Mouse (Mus musculus) gonadal fat pad, adult 2 months (tissue): ENCODE measurements around the gene 1700024P04Rik. TPM values are rescaled to one million over a fixed set of nuclear protein-coding genes. Genes with fewer than 3 reads are reported as not detected.

ENCODE experiments used
- DNase-seq: peaks from one replicate; pipeline ENCODE4 v3.0.0-alpha.2; 2012; ENCODE audit warnings: low read depth
- polyA plus RNA-seq: library from polyadenylated mRNA; depleted of rRNA; stranded (reverse); fragments of >200 nt; gene quantifications from 2 replicates; pipeline ENCODE4 v1.2.3, GENCODE M21; 2012; rRNA removed

The 1700024P04Rik gene
- polyA plus RNA-seq, 1 experiment = 3.3 TPM

GRCm38 (mm10) chr13:98966583-98966982 lies 17.8 kb downstream of the 1700024P04Rik start:
- DNase-seq = peak; percentile 81

- DNase-seq = no peak
Measured at GRCm38 (mm10) chr13:98963612-98964011, 20.8 kb downstream of the 1700024P04Rik start.

- DNase-seq = no peak
Measured at GRCm38 (mm10) chr13:98958177-98958576, 26.2 kb downstream of the 1700024P04Rik start.

GRCm38 (mm10) chr13:98956209-98956608 lies 28.2 kb downstream of the 1700024P04Rik start:
- no peak for DNase-seq

GRCm38 (mm10) chr13:98955676-98956075 lies 28.7 kb downstream of the 1700024P04Rik start:
- no peak for DNase-seq

- DNase-seq = no peak
Measured at GRCm38 (mm10) chr13:98955226-98955625, 29.1 kb downstream of the 1700024P04Rik start.

- no peak for DNase-seq
Measured at GRCm38 (mm10) chr13:98953830-98954229, 30.5 kb downstream of the 1700024P04Rik start.

- DNase-seq = no peak
Measured at GRCm38 (mm10) chr13:98951951-98952350, 32.4 kb downstream of the 1700024P04Rik start.

- DNase-seq = no peak
Measured at GRCm38 (mm10) chr13:98948146-98948545, 36.2 kb downstream of the 1700024P04Rik start.

GRCm38 (mm10) chr13:98946434-98946833 lies 37.9 kb downstream of the 1700024P04Rik start:
- DNase-seq = no peak

GRCm38 (mm10) chr13:98945908-98946307 lies 38.5 kb downstream of the 1700024P04Rik start:
- DNase-seq = no peak

- no peak for DNase-seq
Measured at GRCm38 (mm10) chr13:98945381-98945780, 39.0 kb downstream of the 1700024P04Rik start.

GRCm38 (mm10) chr13:98944620-98945081 lies 39.7 kb downstream of the 1700024P04Rik start:
- no peak for DNase-seq

GRCm38 (mm10) chr13:98942360-98942759 lies 42.0 kb downstream of the 1700024P04Rik start:
- no peak for DNase-seq

GRCm38 (mm10) chr13:98941829-98942343 lies 42.5 kb downstream of the 1700024P04Rik start:
- no peak for DNase-seq

GRCm38 (mm10) chr13:98937108-98937507 lies 47.3 kb downstream of the 1700024P04Rik start:
- no peak for DNase-seq

Other genes with a start within 250 kb of the 1700024P04Rik start
- gene Fcho2, start 169.1 kb downstream of the 1700024P04Rik start, polyA plus RNA-seq = 13.9 and 14.4 TPM in 2 replicates
- 42.4 and 43.3 TPM in 2 replicates for gene Tnpo1, start 58.2 kb downstream of the 1700024P04Rik start, polyA plus RNA-seq
- gene Zfp366, start 200.3 kb upstream of the 1700024P04Rik start, polyA plus RNA-seq = 3.0 and 4.3 TPM in 2 replicates